ENCODE assay signal across 15 mouse cellular contexts in the genomic region with DNA sequence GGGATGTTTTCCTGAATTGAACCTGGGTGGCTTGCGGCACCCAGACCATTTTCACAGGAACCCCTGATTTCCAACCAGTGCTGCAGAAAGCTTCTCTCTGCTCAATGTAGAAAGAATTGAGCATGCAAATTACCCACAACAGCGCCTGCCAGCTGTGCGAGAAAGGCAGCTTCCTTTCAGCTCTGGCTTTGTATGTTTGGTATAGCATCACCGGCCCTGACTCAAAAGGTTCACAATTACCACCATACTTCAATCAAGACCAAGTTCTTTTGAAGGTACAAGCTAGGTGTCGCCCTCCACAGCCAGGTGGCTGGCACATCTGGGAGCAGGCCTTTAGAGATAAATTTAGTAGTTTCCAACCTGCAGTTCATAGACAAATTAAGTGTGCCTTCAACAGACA. TPM values are rescaled to one million over a fixed set of nuclear protein-coding genes. Genes with fewer than 3 reads are reported as not detected.
DNase-seq lines count a peak whose midpoint lies in the region; ATAC-seq and TF ChIP-seq lines count a peak whose summit lies in the region.
"Had no signal": no experiment of that assay in that cellular context is flagged by ENCODE, and none has a peak within 500 bp of the region (broad histone marks: within the 10 kb centered on the region; RNA-seq: fewer than 3 reads in every experiment).

No protein-coding gene starts in this region.

- no peaks in the 10 kb centered on the region for H3K27me3 ChIP-seq in erythroblast, embryonic 14.5 days (ENCODE audit: control insufficient read depth)
- H3K27me3 ChIP-seq in liver, embryonic 14.5 days (ENCODE audit: control insufficient read depth, insufficient read depth, low read length) = no peaks in the 10 kb centered on the region
- H3K27me3 ChIP-seq: limb, embryonic 13.5 days; midbrain, embryonic 13.5 days had no signal

- no peaks in the 10 kb centered on the region for H3K9me3 ChIP-seq in erythroblast, embryonic 14.5 days (ENCODE audit: control insufficient read depth, low read length)
- H3K9me3 ChIP-seq in liver, embryonic 14.5 days (ENCODE audit: control insufficient read depth, low read length) = no peaks in the 10 kb centered on the region
- H3K9me3 ChIP-seq: limb, embryonic 13.5 days; midbrain, embryonic 13.5 days had no signal

- intact Hi-C loops in heart, postnatal 14 days (cut with DNase I) = loop anchor here (2.0 kb wide), 1 partner anchor 17 kb away; no protein-coding TSS in a partner anchor

- TF ChIP-seq EP300 in liver, embryonic 14.5 days (IDR thresholded peaks at IDR 0.05; ENCODE audit: low read depth) = no peak

- no peak overlapping the region for H3K27ac ChIP-seq in liver, embryonic 14.5 days
- H3K27ac ChIP-seq: kidney, postnatal 0 days; limb, embryonic 13.5 days; midbrain, embryonic 13.5 days had no signal

- no peak for ATAC-seq in erythroblast, adult 5-6 weeks (replicated peaks; ENCODE audit: low FRiP score, poor library complexity, severe bottlenecking)
- no peak for ATAC-seq in liver, embryonic 14.5 days (ENCODE audit: insufficient read depth)
- ATAC-seq: hindbrain, embryonic 16.5 days; midbrain, embryonic 13.5 days had no signal

- peak; percentile 35 to 52 for DNase-seq in CD8-positive naive resting alpha-beta T cell, adult 2 months (ENCODE audit: low read depth in 2 of 2, low spot score in 2 of 2)
- no peak for DNase-seq in liver, embryonic 14.5 days (ENCODE audit: low read depth in 3 of 3, low spot score in 3 of 3)
- DNase-seq in thymus, postnatal 10 days (ENCODE audit: low spot score in 2 of 2) = peak; percentile 55 to 61
- DNase-seq in right cerebral cortex, postnatal 14 days = no peak
- DNase-seq in c-Kit-positive CD71-positive TER-119-positive erythroid progenitor cells, embryonic 14.5 days (ENCODE audit: low spot score) = no peak
- DNase-seq in heart, postnatal 14 days = no peak
- DNase-seq: cerebellum, postnatal 25 days; heart, adult 11 months; heart, postnatal 10 days had no signal

- whole genome bisulfite sequencing in liver, embryonic 14.5 days (ENCODE audit: insufficient replicate concordance) = 81% methylated on average over 5 of the region's 5 CpGs

- peak; percentile 14; the same call in 1 of the 2 replicates for TF ChIP-seq CTCF in liver, embryonic 14.5 days (IDR thresholded peaks at IDR 0.05; ENCODE audit: low read depth)

- peak overlapping the region; percentile 84 for H3K4me2 ChIP-seq in liver, embryonic 14.5 days (ENCODE audit: low read depth)
- H3K4me2 ChIP-seq: limb, embryonic 13.5 days; midbrain, embryonic 13.5 days had no signal

- peaks cover 76% of the 10 kb centered on the region for H3K36me3 ChIP-seq in erythroblast, embryonic 14.5 days (ENCODE audit: control insufficient read depth)
- peaks cover 57% of the 10 kb centered on the region for H3K36me3 ChIP-seq in liver, embryonic 14.5 days (replicated peaks; ENCODE audit: control insufficient read depth, insufficient read depth, low read depth)

- peaks cover 74% of the 10 kb centered on the region for H3K4me1 ChIP-seq in erythroblast, embryonic 14.5 days (ENCODE audit: control insufficient read depth)
- H3K4me1 ChIP-seq in liver, embryonic 14.5 days (replicated peaks; ENCODE audit: control insufficient read depth in 2 of 2, insufficient read depth in 2 of 2, low read length in 1 of 2) = peaks cover 21 to 32% of the 10 kb centered on the region in 2 experiments

- peak overlapping the region; percentile 10; the same call in 1 of the 2 replicates for H3K9ac ChIP-seq in liver, embryonic 14.5 days (replicated peaks)
- H3K9ac ChIP-seq: midbrain, embryonic 13.5 days had no signal

- H3K4me3 ChIP-seq in erythroblast, embryonic 14.5 days (replicated peaks) = peak overlapping the region; percentile 89
- peak overlapping the region; percentile 17 to 73; a peak in 2 of 4 replicates for H3K4me3 ChIP-seq in liver, embryonic 14.5 days (ENCODE audit: insufficient read depth in 1 of 2, low read depth in 2 of 2, low read length in 2 of 2)
- H3K4me3 ChIP-seq: limb, embryonic 13.5 days; midbrain, embryonic 13.5 days had no signal

RNA-seq across cellular contexts. Expression of gene Ccne1, which starts 3.2 kb away (rescaled TPM):
- 10.1 and 12.0 TPM in 2 replicates for polyA plus RNA-seq in erythroblast, embryonic 14.5 days (2012)
- 18.8 and 62.1 TPM in 2 replicates for total RNA-seq in erythroblast, adult 5-6 weeks (2015; ENCODE audit: low replicate concordance)
- 50.2 and 65.5 TPM in 2 replicates for total RNA-seq in erythroblast, adult 5-6 weeks (2017; ENCODE audit: low replicate concordance)
- 51.2 and 71.1 TPM in 2 replicates for polyA plus RNA-seq in liver, embryonic 14.5 days (2012; rRNA removed)
- polyA plus RNA-seq in liver, embryonic 14.5 days (2014; fragmentation: Nextera tagmentation; extraction: Ambion mirVana) = 87.8 and 94.9 TPM in 2 replicates
- total RNA-seq in heart, postnatal 14 days (2021) = 1 to 10 TPM; 1.2 to 1.9 TPM

Comparison
In these comparisons a context has a peak if more than half of its experiments do, and no peak if none do; other contexts are left out.
1. DNase-seq: peak in CD8-positive naive resting alpha-beta T cell, adult 2 months (2 of 2) and thymus, postnatal 10 days (2 of 2); none in liver, embryonic 14.5 days (0 of 3), right cerebral cortex, postnatal 14 days (single experiment), c-Kit-positive CD71-positive TER-119-positive erythroid progenitor cells, embryonic 14.5 days (single experiment) and heart, postnatal 14 days (0 of 2).
2. RNA of gene Ccne1, which starts 3.2 kb away (total RNA-seq): 18.8 to 65.5 TPM in erythroblast, adult 5-6 weeks; 1.2 to 1.9 TPM in heart, postnatal 14 days; every median in the first group is over 4 times any median in the second.